Mouse (Mus musculus) small intestine, adult 2 months (tissue): ENCODE measurements around the gene Tedc1.

Experiments
- CTCF ChIP-seq: fragments of 200-500 bp; IDR thresholded peaks from 2 replicates; pipeline ENCODE4 v1.5.1; 2012; ENCODE audit warnings: low read depth, mild to moderate bottlenecking, control low read depth, inconsistent platforms, low read length, moderate library complexity, mixed read lengths; ENCODE audit not compliant: insufficient replicate concordance, insufficient read length; ENCODE audit errors: extremely low read depth
- POLR2A ChIP-seq: fragments of 200-500 bp; IDR thresholded peaks from 2 replicates; pipeline ENCODE4 v1.6.1; 2012; ENCODE audit warnings: low read depth, mild to moderate bottlenecking, control low read depth, inconsistent platforms, low read length, moderate library complexity

DNA sequence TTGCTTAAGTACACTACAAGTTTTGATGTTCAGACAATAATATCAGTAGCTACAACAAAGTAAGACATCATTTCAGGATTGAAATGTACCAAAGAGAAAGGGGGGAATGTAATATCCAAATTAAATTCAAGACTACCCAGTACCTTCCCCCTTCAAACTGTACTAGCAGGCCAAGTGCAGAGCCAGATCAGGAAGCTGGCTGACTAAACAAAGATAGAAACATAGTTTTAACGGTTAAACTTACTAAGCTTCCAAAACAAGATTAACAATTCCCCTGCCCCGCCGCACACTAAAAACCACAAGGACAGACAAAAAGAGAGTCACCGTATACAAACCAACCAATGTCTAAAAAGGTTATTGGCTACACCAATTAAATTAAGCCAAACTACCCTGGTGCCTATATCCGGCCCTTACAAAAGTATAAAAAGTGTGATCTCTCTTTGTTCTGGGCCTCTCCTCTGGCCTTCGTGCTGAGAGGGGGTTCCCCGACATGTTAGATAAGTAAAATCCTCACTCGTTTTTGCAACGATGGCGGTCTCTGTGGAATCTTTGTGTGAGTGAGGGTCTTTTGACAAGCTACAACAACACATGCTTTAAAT is 56.2 kb downstream of the Tedc1 start:
- TF ChIP-seq POLR2A (no peak), CTCF (no peak)
